Mouse (Mus musculus) ES-E14 (cell line): ENCODE data around the gene 5730522E02Rik.

Experiments
- CHD2 ChIP-seq: IDR thresholded peaks from 2 replicates; pipeline ENCODE4 v1.6.1; 2014; ENCODE audit warnings: mild to moderate bottlenecking, low read depth, low read length, inconsistent platforms
- HCFC1 ChIP-seq: IDR thresholded peaks from 2 replicates; pipeline ENCODE4 v1.6.1; 2012; ENCODE audit warnings: low read length, inconsistent platforms, borderline replicate concordance; ENCODE audit not compliant: insufficient read depth
- MAFK ChIP-seq: IDR thresholded peaks from 2 replicates; pipeline ENCODE4 v1.6.1; 2014; ENCODE audit warnings: mild to moderate bottlenecking, low read depth, low read length, inconsistent platforms; ENCODE audit not compliant: insufficient read depth
- ZC3H11A ChIP-seq: IDR thresholded peaks from 2 replicates; pipeline ENCODE4 v1.6.1; 2012; ENCODE audit warnings: low read depth, mild to moderate bottlenecking, inconsistent platforms, low read length, borderline replicate concordance
- ZNF384 ChIP-seq: IDR thresholded peaks from 2 replicates; pipeline ENCODE4 v1.6.1; 2012; ENCODE audit warnings: low read depth, low read length, inconsistent platforms

DNA sequence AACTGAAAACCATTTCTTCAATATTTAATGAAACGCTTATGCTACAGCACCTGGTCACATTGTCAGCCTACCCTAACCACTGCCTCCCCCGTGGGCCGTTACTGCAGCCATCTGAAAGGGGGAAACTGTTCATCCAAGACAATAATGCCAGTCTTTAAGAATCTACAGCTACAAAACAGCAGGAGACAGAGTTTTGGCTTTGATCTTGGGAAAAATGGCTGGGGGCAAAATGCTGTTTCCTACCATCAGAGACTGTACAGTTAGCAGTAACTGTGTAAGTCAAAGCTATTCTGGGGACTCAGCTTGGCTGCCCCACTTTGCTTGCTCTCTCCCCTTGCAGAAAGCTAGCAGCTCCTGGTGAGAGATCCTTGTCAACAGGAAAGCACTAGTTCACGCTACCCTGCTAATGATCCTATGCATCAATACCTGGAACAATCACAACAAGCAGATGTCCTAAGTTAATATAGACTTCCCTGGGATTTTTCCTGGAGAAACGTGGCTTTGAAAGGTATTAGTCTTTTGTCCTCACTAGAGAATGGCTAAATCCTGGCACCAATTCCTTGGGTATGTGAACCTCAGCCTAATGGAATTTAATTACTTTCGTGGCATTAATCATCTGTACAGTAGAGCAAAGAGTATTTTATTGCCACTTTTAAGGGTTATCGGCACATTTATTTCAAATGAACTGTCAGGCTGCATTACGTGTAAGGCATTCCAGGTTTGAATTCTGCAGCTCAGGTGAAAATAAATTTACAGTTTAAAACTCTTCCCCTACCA, 89.6 kb downstream of the 5730522E02Rik start:
- TF ChIP-seq ZNF384 (no peak), MAFK (no peak), HCFC1 (no peak), ZC3H11A (no peak), CHD2 (no peak)
